Mouse (Mus musculus) 3134 (cell line): ENCODE measurements around the gene Zfp13.
A peak's percentile ranks its signal among the peaks of the same experiment; 100 is the strongest.
"Not testable (repeated sequence)": the region's sequence is repeated elsewhere in the genome, so short reads cannot be mapped to it uniquely, and the experiment has no call there.

Experiments used
- DNase-seq: peaks from one replicate; pipeline ENCODE4 v3.0.0-alpha.2; 2011; ENCODE audit warnings: low spot score; ENCODE audit not compliant: insufficient read length; ENCODE audit errors: extremely low read depth

Gene Zfp13

GRCm38 (mm10) chr17:23535046-23535788 is 64.1 kb downstream of the Zfp13 start:
- peak; percentile 53 for DNase-seq

GRCm38 (mm10) chr17:23533591-23534490 is 65.4 kb downstream of the Zfp13 start:
- DNase-seq, result not testable (repeated sequence)

GRCm38 (mm10) chr17:23531408-23531807 is 67.9 kb downstream of the Zfp13 start:
- not testable (repeated sequence) for DNase-seq
